Mouse (Mus musculus) urinary bladder, postnatal 4 days (tissue): ENCODE measurements at regions not wholly inside any gene's neighbourhood (a gene's known extent, or its start where the extent isn't known, plus 50 kb on each side); places are given as distances from the start of the nearest gene placed in this dataset.

Source experiments
- DNase-seq, 2 experiments: peaks; one replicate each; pipeline ENCODE4 v3.0.0; 2021 to 2022; ENCODE audit warnings: low spot score in 2 of 2

GRCm38 (mm10) chr8:90192856-90193255, 155.3 kb downstream of the Tox3 start:
- DNase-seq = no peak

GRCm38 (mm10) chr8:90182807-90183206, 165.3 kb downstream of the Tox3 start:
- DNase-seq = no peak

DNA sequence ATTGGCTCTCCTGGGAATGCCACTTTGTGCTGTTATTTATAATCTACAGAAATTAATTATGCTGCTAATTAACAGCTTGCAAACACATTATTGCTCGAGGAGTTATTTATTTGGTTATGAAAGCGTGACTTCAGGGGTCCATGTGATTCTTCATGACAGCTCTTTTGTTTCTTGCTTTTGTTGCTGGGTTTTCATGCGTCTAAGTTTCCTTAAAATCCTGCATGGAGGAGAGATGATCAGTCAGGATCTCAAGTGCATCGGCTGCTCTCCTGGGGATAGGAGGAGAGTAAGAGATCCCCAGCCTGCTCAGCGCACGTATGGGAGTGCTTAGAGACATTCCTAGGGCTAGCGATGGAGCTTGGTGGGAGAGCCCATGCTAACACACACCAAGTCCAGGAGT, 171.4 kb downstream of the Tox3 start:
- no peak for DNase-seq

GRCm38 (mm10) chr8:90176335-90176734, 171.8 kb downstream of the Tox3 start:
- DNase-seq = no peak

DNA sequence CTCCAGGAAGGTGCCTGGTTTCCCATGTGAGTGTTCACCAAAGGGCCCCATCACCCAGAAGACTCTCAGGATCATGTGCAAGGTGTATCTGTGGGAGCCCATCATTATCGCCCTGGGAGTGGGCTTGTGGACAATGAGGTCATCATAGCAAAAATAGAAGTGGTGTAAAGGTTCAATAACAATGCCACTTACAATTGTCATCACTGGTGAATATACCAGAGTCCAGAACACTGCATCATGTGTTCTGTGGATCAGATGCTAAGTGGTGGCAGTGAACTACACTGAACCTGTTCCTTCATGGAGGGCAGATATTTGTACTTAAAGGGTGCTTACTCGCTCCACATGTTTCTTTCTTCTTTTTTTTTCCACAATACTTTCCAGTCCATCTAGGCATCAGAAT, 181.5 kb downstream of the Tox3 start:
- DNase-seq = no peak

GRCm38 (mm10) chr8:90151477-90151876, 196.7 kb downstream of the Tox3 start:
- no peak for DNase-seq

GRCm38 (mm10) chr8:90149903-90150302, 198.2 kb downstream of the Tox3 start:
- no peak for DNase-seq

GRCm38 (mm10) chr8:90134626-90135025, 213.5 kb downstream of the Tox3 start:
- DNase-seq = no peak

- DNase-seq = no peak
These were observed 217.4 kb downstream of the Tox3 start for GRCm38 (mm10) chr8:90130704-90131267.

- no peak for DNase-seq
These were observed 222.7 kb downstream of the Tox3 start for GRCm38 (mm10) chr8:90125426-90125825.

DNA sequence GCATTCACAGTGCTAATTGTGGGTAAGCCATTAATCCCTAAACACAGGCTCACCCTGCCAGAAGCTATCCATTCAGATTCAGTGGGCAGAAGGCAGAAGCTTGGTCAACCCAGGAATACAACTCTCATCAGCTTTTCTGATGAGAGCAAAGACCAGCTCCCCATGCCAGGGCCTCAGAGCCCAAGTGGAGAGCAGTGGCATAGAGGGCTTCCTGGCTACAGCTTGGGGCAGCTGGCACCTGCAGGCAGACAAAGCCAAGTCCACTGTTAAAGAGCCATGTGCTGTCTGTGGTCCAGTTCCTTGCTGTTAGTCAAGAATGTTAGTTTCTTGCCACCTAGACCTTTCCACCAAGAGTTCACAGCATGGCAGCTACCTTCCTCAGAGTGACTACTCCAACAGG, 225.0 kb downstream of the Tox3 start:
- no peak for DNase-seq

- DNase-seq = no peak
These were observed 226.2 kb downstream of the Tox3 start for GRCm38 (mm10) chr8:90121935-90122334.

DNA sequence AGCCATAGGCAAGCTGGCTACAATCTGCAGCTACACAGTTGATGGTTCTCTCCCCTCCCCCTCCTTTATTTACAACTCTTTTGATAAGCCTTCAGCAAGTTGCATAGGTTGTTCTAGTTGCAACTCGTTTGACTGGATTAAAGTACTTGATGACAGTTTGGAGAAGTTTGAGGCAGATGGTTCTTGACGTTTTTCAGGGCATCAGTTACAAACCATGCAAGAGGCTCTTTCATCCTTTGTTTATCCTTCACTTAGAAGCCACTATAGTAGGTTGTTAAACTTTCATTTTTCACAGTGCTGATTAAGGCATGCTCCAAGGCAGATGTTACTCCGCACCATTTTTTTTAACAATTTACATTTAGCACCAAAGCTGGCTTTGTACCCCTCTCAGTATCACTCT, 227.1 kb downstream of the Tox3 start:
- no peak for DNase-seq

- no peak for DNase-seq
These were observed 232.7 kb downstream of the Tox3 start for GRCm38 (mm10) chr8:90115436-90115835.

- no peak for DNase-seq
These were observed 247.6 kb downstream of the Tox3 start for GRCm38 (mm10) chr8:90100509-90100908.

- DNase-seq = no peak
These were observed 265.5 kb downstream of the Tox3 start for GRCm38 (mm10) chr8:90082630-90083029.

DNA sequence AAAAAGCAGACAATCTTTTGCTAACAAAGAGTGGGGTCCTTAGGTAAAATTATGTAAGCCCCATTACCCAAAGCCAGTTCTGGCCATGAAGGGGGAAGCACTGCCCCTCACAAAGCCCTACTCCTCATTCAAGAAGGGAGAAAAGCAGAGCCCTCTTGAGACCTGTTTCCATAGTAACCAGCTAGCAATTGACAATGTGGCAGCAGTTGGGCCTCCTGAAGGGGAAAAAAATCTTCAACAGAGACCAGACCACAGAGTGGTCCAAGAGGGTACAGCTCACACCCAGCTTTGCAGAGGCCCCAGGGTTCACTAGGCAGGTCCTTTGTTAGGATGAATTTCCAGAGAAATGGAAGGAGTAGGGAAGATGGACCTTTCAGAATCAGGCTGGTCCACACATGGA, 271.8 kb downstream of the Tox3 start:
- DNase-seq = no peak

- no peak for DNase-seq
These were observed 272.3 kb downstream of the Tox3 start for GRCm38 (mm10) chr8:90075796-90076195.

GRCm38 (mm10) chr8:90070006-90070405, 278.1 kb downstream of the Tox3 start:
- DNase-seq = no peak

DNA sequence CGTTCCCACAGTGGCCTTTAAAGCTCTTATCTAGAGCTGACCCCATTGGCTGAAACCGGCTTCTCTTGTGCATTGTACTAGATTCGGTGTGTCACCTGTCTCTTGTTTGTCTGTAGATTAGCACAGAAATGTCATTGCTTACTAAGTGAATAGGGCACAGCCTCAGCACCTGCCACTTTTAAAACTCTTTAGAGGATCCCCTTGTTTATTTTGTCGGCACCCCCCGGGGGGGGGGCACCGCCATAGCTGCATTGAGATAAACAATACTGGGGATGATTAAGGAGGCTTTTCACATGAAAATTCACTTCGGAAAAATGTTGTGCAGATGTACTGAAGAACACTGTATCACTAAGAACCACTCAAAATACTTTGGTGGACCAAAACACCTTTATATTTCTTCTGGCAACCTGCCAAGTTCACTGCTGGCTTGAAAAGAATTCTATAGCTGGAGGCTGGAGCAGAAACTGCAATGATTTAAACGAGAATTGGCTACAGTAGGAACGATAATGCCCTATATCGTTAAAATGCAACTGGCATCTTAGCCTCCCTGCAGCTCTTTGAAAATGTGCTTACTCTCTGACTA, 278.6 kb downstream of the Tox3 start:
- no peak for DNase-seq

GRCm38 (mm10) chr8:90068441-90068840, 279.7 kb downstream of the Tox3 start:
- no peak for DNase-seq

- no peak for DNase-seq
These were observed 283.8 kb downstream of the Tox3 start for GRCm38 (mm10) chr8:90064381-90064780.

- DNase-seq = no peak
These were observed 284.9 kb downstream of the Tox3 start for GRCm38 (mm10) chr8:90063291-90063690.

GRCm38 (mm10) chr8:90058631-90059166, 289.4 kb downstream of the Tox3 start:
- DNase-seq = no peak
